Mouse (Mus musculus): ENCODE data around the gene Cd79a. TPM values are rescaled to one million over a fixed set of nuclear protein-coding genes. Genes with fewer than 3 reads are reported as not detected.

The Cd79a gene
- total RNA-seq (2021) = 0.91 and 1.0 TPM in 2 replicates
- long read RNA-seq, partial matches to known transcripts = 0 of 3 reads
- long read RNA-seq, other reads (novel, unspliced or antisense) = 1 of 3 reads

GRCm38 (mm10) chr7:24897224-24897623 lies at the start of gene Cd79a:
Gene Cd79a, plus strand, starts transcription at chr7:24897381.
- no peak for DNase-seq

- DNase-seq = no peak
Measured at GRCm38 (mm10) chr7:24850162-24850561, 47.0 kb upstream of the Cd79a start.

- peak; percentile 30 for DNase-seq
Measured at GRCm38 (mm10) chr7:24850899-24851303, 46.3 kb upstream of the Cd79a start.

- no peak for DNase-seq
Measured at GRCm38 (mm10) chr7:24851596-24852325, 45.4 kb upstream of the Cd79a start.

- DNase-seq = no peak
Measured at GRCm38 (mm10) chr7:24852557-24853232, 44.5 kb upstream of the Cd79a start.

GRCm38 (mm10) chr7:24853233-24853563 lies 44.0 kb upstream of the Cd79a start:
- DNase-seq = no peak

- DNase-seq = no peak
Measured at GRCm38 (mm10) chr7:24853695-24854094, 43.5 kb upstream of the Cd79a start.

GRCm38 (mm10) chr7:24856460-24857120 lies 40.6 kb upstream of the Cd79a start:
- no peak for DNase-seq

- DNase-seq = no peak
Measured at GRCm38 (mm10) chr7:24859234-24859633, 37.9 kb upstream of the Cd79a start.

- DNase-seq = no peak
Measured at GRCm38 (mm10) chr7:24861913-24862312, 35.3 kb upstream of the Cd79a start, which contains the start of gene Gm9844. Gene Gm9844, plus strand, starts transcription at chr7:24862213.

- no peak for DNase-seq
Measured at GRCm38 (mm10) chr7:24862853-24863252, 34.3 kb upstream of the Cd79a start.

- DNase-seq = no peak
Measured at GRCm38 (mm10) chr7:24864156-24864555, 33.0 kb upstream of the Cd79a start.

- DNase-seq = no peak
Measured at GRCm38 (mm10) chr7:24869080-24869479, 28.1 kb upstream of the Cd79a start.

GRCm38 (mm10) chr7:24869532-24870165 lies 27.5 kb upstream of the Cd79a start, which contains the start of the genes Lypd4 and Dmrtc2:
Gene Lypd4, minus strand, starts transcription at chr7:24869941.
Gene Dmrtc2, plus strand, starts transcription at chr7:24870057.
- no peak for DNase-seq

- no peak for DNase-seq
Measured at GRCm38 (mm10) chr7:24877588-24877987, 19.6 kb upstream of the Cd79a start.

GRCm38 (mm10) chr7:24879620-24880019 lies 17.6 kb upstream of the Cd79a start:
- no peak for DNase-seq

GRCm38 (mm10) chr7:24882416-24883199 lies 14.6 kb upstream of the Cd79a start:
- peak; percentile 18 for DNase-seq

GRCm38 (mm10) chr7:24883896-24884692 lies 13.1 kb upstream of the Cd79a start, which contains the start of gene Rps19:
Gene Rps19, plus strand, starts transcription at chr7:24884371.
- peak; percentile 97 for DNase-seq

GRCm38 (mm10) chr7:24884693-24885291 lies 12.4 kb upstream of the Cd79a start:
- no peak for DNase-seq

All from adrenal gland, postnatal 25 days (tissue).